Mouse (Mus musculus) mouse embryonic stem cell (cell line): ENCODE results near the gene Mybpc3.

ENCODE experiments used
- in situ Hi-C, 2 experiments: fragments of 300-500 bp; cut with MboI; formaldehyde crosslinking; loops; 1 replicate in 1 of 2; 3 replicates in 1 of 2; pipeline ENCODE4 v1.14.3; 2019 to 2020; ENCODE audit warnings: low sequenced_read_pairs in 2 of 2, low pct_unique_long_range_greater_than_20kb in 1 of 2, mixed read lengths in 1 of 2; ENCODE audit not compliant: unreplicated experiment in 1 of 2

Gene Mybpc3

DNA sequence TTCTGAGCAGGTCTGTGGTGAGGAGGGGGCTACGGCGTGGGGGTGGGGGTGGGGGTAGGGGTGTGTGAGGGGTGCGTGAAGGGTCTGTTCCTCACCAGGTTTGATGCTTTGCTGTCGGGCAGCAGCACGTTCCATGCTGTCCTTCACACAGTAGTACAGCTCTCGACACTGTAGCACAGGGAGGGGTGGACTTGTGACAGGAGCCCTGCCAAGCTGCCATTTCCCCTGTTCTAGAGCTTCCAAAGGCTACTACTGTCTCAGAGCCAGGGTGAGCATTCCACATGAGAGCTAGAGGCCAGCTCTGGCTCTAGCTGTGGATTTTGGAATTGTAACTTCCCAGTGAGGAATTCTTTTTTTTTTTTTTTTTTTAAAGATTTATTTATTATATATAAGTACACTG is 25.0 kb downstream of the Mybpc3 start:
- in situ Hi-C loops: no loop called here

DNA sequence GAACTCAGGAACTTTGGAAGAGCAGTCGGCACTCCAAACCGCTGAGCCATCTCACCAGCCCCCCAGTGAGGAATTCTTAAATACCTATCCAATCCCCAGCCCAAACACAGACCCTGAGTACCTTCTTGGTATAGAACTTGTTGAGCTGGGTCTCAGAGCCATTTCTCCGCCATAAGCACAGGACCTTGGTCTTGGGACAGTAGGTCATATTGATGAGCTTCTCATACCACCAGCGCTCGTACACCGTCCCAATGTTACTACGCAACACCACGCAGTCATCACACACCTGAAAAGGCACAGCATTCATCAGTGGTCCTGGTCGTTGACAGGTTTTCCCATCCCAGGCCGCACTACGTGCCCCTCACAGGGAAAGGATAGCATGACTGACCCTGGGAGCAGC is 25.5 kb downstream of the Mybpc3 start:
- in situ Hi-C loops: no loop called here

GRCm38 (mm10) chr2:91148101-91148500 is 30.2 kb downstream of the Mybpc3 start:
- in situ Hi-C loops: no loop called here

DNA sequence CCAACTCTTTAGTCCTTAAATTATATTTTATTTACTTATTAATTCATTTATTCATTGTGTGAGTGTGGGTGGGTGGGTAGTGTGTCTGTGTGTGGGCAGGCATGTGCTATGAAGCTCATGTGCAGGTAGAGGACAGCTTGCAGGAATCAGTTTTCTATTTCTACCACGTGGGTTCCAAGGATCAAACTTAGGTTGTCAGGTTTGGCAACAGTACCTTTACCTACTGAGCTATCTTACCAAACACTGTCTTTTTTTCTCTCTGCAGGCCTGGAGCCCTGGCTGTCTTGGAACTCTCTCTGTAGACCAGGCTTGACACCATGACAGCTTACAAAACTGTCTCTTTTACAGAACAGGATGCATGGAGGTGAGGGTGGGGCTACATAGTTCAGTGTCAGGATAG is 33.4 kb downstream of the Mybpc3 start:
- in situ Hi-C loops: no loop called here

- in situ Hi-C loops: no loop called here
Measured at GRCm38 (mm10) chr2:91152885-91153377, 35.0 kb downstream of the Mybpc3 start.

- in situ Hi-C loops: no loop called here
Measured at GRCm38 (mm10) chr2:91154091-91154490, 36.1 kb downstream of the Mybpc3 start.

GRCm38 (mm10) chr2:91157002-91157752 is 39.2 kb downstream of the Mybpc3 start:
- in situ Hi-C loops: no loop called here

DNA sequence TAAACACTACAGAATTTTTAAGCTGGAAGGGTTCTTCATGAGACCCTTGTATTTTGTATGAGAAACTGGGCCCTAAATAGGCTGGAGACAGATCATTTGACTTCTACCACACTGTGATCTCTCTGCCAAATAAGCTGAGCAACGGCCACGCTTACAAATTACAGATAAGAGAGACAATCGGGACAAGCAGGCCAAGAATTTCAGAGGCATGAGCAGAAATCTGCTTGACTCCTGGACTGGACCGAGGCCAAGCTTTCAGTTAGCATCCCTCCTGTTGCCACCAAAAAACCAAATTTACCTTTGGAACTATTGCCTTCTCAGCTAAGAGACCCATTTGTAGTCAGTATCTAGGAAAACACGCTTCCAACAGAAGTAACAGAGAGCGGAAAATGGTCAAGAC is 42.6 kb downstream of the Mybpc3 start:
- in situ Hi-C loops: no loop called here

GRCm38 (mm10) chr2:91162952-91163351 is 45.0 kb downstream of the Mybpc3 start:
- in situ Hi-C loops: no loop called here

DNA sequence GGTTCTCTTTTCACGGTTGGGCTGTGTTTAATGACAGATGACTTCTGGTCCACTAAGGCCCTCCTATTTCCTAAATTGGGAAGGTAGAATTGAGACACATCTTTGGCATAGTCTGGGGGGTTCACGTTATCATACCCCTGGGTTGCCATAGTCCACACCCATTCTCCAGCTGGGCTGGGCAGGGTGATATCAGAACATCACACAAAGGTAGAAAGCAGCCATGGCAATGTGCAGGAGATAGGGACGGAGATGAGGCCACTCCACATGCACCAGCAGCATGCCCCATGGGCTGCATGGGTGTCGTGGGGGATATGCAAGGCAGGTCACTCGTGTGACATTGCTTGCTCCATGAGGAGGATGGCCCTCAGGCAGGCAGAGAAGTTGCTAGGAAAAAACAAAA is 45.6 kb downstream of the Mybpc3 start:
- in situ Hi-C loops: no loop called here

DNA sequence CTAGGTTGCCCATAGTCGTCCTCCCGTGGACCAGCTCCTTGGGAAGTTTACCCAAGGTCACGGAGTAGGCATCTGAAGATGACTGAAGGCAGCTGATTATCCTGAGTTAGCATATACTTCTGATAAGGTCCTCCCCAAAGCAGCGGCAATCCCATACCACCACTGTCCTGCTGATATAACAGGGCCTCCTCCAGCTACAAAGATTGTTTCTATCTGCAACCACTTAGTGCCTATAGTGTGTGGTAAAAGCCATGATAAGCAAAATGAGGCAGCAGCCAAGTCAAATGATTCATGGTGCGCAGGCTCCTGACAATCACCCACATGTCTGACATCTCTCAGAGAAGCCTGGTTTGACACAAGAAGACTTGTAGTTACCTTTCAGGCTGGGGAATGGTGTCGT is 47.0 kb downstream of the Mybpc3 start:
- in situ Hi-C loops: no loop called here

DNA sequence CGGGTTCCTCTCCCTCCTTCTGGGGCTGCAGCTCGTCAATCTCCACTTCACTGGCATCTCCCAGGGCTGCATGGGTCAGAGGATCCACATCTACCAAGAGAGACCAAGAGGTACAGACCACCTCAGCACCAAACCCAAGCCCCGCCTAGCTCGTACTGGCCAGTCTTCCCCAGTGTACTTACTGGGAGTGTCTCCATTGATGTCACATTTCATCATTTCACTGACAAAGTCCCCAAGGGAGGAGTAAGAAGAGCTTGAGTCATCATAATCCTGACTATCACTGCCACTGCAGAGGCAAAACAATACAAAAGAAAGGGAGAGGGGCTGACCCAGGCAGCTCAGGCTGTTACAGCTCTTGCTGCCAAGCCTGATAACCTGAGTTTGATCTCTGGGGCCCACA is 49.7 kb downstream of the Mybpc3 start:
- in situ Hi-C loops: no loop called here

- in situ Hi-C loops: no loop called here
Measured at GRCm38 (mm10) chr2:91169587-91170322, 51.8 kb downstream of the Mybpc3 start.

GRCm38 (mm10) chr2:91175490-91175889 is 57.5 kb downstream of the Mybpc3 start:
- in situ Hi-C loops: no loop called here

DNA sequence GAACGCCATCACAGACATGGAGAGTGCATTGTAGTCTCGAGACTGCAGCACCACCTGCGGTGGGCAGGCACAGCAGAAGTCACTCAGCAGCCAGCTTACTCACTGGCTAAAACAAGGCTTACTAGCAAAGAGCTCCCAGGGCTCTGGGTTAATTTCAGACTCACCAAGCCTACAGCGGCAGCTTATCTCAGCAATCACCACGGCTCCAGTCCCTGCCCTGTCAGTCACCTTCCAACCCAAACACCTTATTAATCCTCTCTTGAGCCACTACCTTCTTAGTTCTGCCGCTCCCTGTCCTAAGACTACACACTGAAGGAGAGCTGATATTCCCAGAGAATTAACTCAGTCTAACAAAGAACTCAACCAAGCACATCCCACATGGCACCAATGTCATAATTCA is 58.3 kb downstream of the Mybpc3 start:
- in situ Hi-C loops: no loop called here

GRCm38 (mm10) chr2:91179825-91180224 is 61.9 kb downstream of the Mybpc3 start:
- in situ Hi-C loops: no loop called here

DNA sequence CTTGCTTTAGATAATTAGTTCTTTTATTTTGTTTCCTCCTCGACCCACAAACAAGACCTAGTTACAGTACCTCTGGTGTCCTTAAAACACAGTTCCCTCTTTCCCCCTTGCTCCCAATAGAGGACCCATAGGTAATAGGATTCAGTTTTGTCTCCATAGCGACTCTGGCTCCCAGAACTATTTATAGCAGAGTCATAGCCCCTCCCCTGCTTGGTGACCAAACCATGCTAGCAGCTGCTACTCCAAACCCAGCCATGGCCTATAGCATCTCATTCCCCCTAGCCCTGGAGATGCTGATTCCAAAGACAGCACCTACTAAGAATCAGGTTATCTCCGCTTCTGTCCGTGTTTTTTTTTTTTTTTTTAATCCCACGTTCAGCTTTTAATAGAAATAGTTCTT is 62.8 kb downstream of the Mybpc3 start:
- in situ Hi-C loops: no loop called here

DNA sequence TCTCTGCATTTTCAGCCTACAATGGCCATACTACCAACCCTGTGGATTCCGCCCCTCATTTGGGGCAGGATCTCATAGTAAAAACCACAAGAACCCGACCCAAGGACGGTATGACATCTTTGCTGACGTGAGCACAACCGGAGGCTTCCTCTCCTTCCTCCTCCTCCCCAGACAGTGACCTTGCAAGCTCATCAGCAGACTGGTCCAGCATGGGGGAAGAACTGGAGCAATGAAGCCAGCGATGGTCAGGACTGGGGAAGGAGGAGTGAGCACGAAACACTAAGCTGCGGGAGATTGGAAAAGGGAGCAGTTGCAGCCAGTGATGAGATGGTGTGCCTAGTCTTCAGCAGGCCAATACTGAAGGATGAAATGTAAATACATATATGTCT is 64.1 kb downstream of the Mybpc3 start:
- in situ Hi-C loops: no loop called here

GRCm38 (mm10) chr2:91182405-91183147 is 64.6 kb downstream of the Mybpc3 start:
- in situ Hi-C loops: no loop called here
